Mouse (Mus musculus) megakaryocyte, embryonic 14.5 days (primary cell): ENCODE results near the gene Trmt112.

Experiments used
- FLI1 ChIP-seq: IDR thresholded peaks from 2 replicates; pipeline ENCODE4 v1.6.1; 2012; ENCODE audit warnings: low read length, inconsistent platforms, mixed read lengths
- GATA1 ChIP-seq: IDR thresholded peaks from 3 replicates; pipeline ENCODE4 v1.6.1; 2012; ENCODE audit warnings: mixed read lengths, low read length, inconsistent platforms, borderline replicate concordance

- no peak for TF ChIP-seq GATA1
- no peak for TF ChIP-seq FLI1
Measured at GRCm38 (mm10) chr19:6872701-6873100, 36.8 kb upstream of the Trmt112 start.
